15 mouse cellular contexts compared by ENCODE assay signal in genomic region chr17:29477357-29477756, GRCm38 (mm10).
"Had no signal": no experiment of that assay in that cellular context is flagged by ENCODE, and none has a peak within 500 bp of the region (broad histone marks: within the 10 kb centered on the region; RNA-seq: fewer than 3 reads in every experiment).

No protein-coding gene starts in this region.

- H3K9ac ChIP-seq: kidney, embryonic 15.5 days; limb, embryonic 13.5 days; liver, embryonic 14.5 days; neural tube, embryonic 15.5 days had no signal

- H3K36me3 ChIP-seq: kidney, embryonic 15.5 days; limb, embryonic 13.5 days; midbrain, embryonic 10.5 days; neural tube, embryonic 15.5 days had no signal

- DNase-seq: kidney, adult 2 months; kidney, postnatal 14 days; left cerebral cortex, postnatal 4 days; lung, adult 18-20 months; lung, postnatal 4 days; midbrain, embryonic 14.5 days; right cerebral cortex, adult 18-20 months; thymus, postnatal 14 days had no signal

- H3K4me3 ChIP-seq: kidney, embryonic 15.5 days; limb, embryonic 13.5 days; midbrain, embryonic 10.5 days; myocyte; neural tube, embryonic 15.5 days had no signal

- H3K4me2 ChIP-seq: kidney, embryonic 15.5 days; limb, embryonic 13.5 days; neural tube, embryonic 15.5 days had no signal

- H3K27ac ChIP-seq: kidney, embryonic 15.5 days; limb, embryonic 13.5 days; liver, embryonic 14.5 days; midbrain, embryonic 10.5 days; neural tube, embryonic 15.5 days; stomach, postnatal 0 days had no signal

- H3K9me3 ChIP-seq: kidney, embryonic 15.5 days; neural tube, embryonic 15.5 days had no signal

- H3K4me1 ChIP-seq: kidney, embryonic 15.5 days; limb, embryonic 13.5 days; neural tube, embryonic 15.5 days had no signal

- H3K27me3 ChIP-seq: kidney, embryonic 15.5 days; limb, embryonic 13.5 days; neural tube, embryonic 15.5 days had no signal
